Mouse (Mus musculus): Measurements from ENCODE around the gene Ikzf3.

- TF ChIP-seq CTCF (IDR thresholded peaks at IDR 0.05; ENCODE audit: control insufficient read depth, insufficient read depth, insufficient replicate concordance, low read depth, low read length) (no peak), POLR2A (IDR thresholded peaks at IDR 0.05; ENCODE audit: control insufficient read depth, low read depth, low read length) (no peak)
Measured at GRCm38 (mm10) chr11:98584146-98584545, 38.3 kb upstream of the Ikzf3 start.

Data from testis, adult 2 months (tissue).